Mouse (Mus musculus) embryo, embryonic 11 days (tissue): ENCODE measurements around the gene Iqcn.
A peak's percentile ranks its signal among the peaks of the same experiment; 100 is the strongest.

ENCODE experiments used
- DNase-seq: peaks from one replicate; pipeline ENCODE4 v3.0.0-alpha.2; 2015

Gene Iqcn

GRCm38 (mm10) chr8:70757523-70758307 lies 54.5 kb downstream of the Iqcn start:
- DNase-seq = peak; percentile 51

GRCm38 (mm10) chr8:70758308-70758615 lies 55.0 kb downstream of the Iqcn start:
- no peak for DNase-seq

GRCm38 (mm10) chr8:70758616-70759561 lies 55.6 kb downstream of the Iqcn start:
- DNase-seq = no peak

- no peak for DNase-seq
Observed at GRCm38 (mm10) chr8:70760350-70760749, 57.1 kb downstream of the Iqcn start.

DNA sequence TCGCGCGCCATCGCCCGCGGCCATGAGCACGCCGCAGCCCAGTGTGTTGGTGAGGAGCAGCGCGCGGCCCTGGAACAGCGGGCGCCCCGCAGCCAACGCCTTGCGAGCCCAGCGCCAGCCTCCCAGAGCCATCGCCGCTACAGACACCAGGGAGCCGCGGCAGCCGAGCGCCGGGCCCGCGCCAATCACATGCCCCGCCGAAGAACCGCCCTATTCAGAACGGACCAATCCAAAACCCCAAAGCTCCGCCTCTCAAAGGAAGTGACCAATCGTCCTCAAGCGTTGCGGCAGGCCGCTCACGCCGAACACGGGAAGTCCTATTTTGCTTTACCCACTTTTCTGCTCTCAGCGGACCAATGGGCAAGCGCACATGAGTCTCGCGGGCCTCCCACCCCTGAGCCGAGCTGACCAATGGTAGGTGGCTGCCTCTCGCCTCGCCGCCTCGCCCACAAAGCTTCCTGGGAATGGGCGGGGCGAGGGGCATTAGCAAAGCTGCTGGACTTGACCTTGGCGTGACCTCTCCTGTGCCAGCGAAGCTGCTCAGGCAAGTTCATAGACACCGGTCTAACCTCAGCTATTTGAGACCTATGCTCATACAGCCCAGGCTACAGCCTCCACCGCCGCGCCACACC lies 57.6 kb downstream of the Iqcn start, which contains the start of gene Mpv17l2:
Gene Mpv17l2 (minus strand): TSS at position 172 of the 632 bp plus-strand sequence.
- DNase-seq = peak; percentile 98

- DNase-seq = no peak
Observed at GRCm38 (mm10) chr8:70762118-70762517, 58.9 kb downstream of the Iqcn start.

DNA sequence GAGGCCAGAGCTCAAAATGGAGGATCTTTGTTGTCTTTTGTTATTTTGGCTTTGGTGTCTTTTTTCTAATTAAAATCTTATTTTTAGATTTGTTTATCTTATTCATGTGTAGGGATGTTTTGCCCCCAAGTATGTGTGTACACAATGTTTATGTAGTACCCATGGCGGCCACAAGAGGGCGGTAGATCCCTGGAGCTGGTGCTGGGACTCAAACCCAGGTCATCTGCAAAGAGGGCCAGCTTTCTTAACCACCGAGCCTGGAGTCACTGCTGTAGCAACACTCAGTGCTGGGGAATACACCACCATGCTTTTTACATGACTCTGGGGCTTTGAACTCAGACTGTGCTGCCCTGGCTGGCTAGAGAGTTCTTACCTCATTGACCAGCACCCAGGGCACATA lies 60.1 kb downstream of the Iqcn start:
- DNase-seq = peak; percentile 59

GRCm38 (mm10) chr8:70764026-70764425 lies 60.8 kb downstream of the Iqcn start:
- no peak for DNase-seq

GRCm38 (mm10) chr8:70764676-70765075 lies 61.4 kb downstream of the Iqcn start:
- DNase-seq = no peak

- no peak for DNase-seq
Observed at GRCm38 (mm10) chr8:70765329-70765728, 62.1 kb downstream of the Iqcn start.

DNA sequence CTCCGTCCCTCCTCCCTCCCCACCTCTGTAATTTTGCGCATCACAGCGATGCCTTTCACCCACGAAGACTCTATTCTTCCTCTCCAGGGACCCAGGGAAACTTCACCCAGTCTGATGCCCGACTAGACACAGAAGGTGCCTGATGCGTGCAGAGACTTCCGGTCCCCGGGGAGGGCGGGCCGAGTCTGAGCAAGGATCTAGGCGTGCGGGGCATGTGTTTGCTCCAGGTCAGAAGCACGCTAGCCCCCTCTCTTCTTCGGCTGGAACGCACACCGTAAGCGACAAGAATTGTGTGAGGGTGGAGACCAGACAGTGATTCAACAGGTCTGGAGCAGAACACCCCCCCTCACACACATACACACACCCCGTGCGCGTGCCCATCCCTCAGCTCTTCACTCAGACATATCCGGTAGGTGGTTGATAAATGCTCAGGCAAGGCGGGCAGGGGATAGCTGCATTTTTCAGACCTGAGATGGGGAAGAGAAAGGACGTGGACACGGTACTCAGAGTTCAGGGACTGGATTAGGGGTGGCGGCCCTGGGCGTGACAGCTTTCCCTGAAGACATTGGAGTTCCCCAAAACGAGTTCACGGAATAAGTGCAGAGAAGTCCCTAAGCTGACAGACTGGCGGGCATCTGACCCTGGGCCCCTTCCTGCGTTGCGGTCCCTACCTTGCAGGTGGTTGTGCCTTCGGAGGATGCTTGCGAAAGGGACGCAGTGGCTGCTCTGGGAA lies 62.7 kb downstream of the Iqcn start:
- DNase-seq = peak; percentile 61

DNA sequence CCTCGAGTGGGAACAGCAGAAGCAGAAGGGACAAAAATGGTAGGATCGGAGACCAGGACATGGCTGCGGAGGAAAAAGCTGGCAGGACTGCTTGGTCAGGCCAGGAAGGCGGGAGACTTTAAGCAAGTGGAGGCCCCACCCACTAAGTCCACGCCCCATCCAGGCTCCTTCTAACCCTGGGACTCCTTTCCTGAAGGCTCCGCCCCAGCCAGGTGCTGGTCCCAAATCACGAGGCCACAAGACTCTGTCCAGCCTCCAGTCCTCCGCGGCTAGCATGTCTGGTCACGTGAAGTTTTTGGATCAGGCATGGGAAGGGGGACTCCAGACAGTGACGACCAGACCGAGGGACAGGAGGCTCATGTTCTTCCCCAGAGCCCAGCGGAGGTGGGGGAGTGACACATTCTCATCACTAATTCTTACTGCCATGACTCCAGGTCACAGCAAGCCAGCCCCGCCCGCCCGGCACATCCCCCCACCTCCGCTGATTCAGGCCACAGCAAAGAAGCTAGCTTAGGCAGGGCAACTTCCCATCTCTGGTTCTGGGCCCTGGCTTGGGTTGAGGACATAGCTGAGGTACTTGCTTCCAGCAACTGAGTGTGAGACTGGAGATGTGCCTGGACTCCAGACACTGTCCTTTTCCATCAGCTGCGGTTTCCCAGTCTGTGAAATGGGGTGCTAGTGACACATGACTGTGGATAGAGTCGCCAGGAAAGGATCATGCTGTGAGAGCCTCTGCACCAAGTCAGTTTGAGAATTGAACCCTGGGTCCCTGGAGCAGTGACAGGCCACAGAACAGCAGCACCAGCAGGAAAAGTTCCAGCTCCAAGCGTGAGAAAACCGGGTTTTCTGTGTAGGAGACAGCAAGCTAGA lies 63.5 kb downstream of the Iqcn start:
- peak; percentile 84 for DNase-seq
